Mouse (Mus musculus) limb, embryonic 10.5 days (tissue): Measurements from ENCODE around the gene Med13. TPM values are rescaled to one million over a fixed set of nuclear protein-coding genes. Genes with fewer than 3 reads are reported as not detected.
"Not testable (repeated sequence)": the region's sequence is repeated elsewhere in the genome, so short reads cannot be mapped to it uniquely, and the experiment has no call there.

Source experiments
- DNase-seq: peaks from one replicate; pipeline ENCODE4 v3.0.0-alpha.2; 2017; ENCODE audit warnings: low spot score
- H3K27ac ChIP-seq: fragments of 300-500 bp; sonication (generic); 2 replicates; pipeline ENCODE4 v1.5.1; 2016; ENCODE audit warnings: mild to moderate bottlenecking
- H3K27me3 ChIP-seq: fragments of 300-500 bp; sonication (generic); 2 replicates; pipeline ENCODE4 v1.6.1; 2016; ENCODE audit warnings: low read depth, mild to moderate bottlenecking; ENCODE audit not compliant: poor library complexity, severe bottlenecking
- H3K36me3 ChIP-seq: fragments of 300-500 bp; sonication (generic); 2 replicates; pipeline ENCODE4 v1.6.1; 2016; ENCODE audit warnings: mild to moderate bottlenecking, moderate library complexity
- H3K4me1 ChIP-seq: fragments of 300-500 bp; sonication (generic); 2 replicates; pipeline ENCODE4 v1.6.1; 2016
- H3K4me3 ChIP-seq: fragments of 300-500 bp; sonication (generic); 2 replicates; pipeline ENCODE4 v1.5.1; 2016; ENCODE audit warnings: mild to moderate bottlenecking, moderate library complexity
- H3K9me3 ChIP-seq: fragments of 300-500 bp; sonication (generic); replicated peaks from 2 replicates; pipeline ENCODE4 v1.6.1; 2016; ENCODE audit warnings: mild to moderate bottlenecking
- WGBS: fragments of 180-500 bp; shearing (Covaris S2); methylation state at CpG from one replicate; pipeline ENCODE4 v1.1.7; 2016; 5-methylcytosine and 5-hydroxymethylcytosine counted together
- polyA plus RNA-seq: library from polyadenylated mRNA; unstranded; fragments of >200 nt; fragmentation: Nextera tagmentation; extraction: Ambion mirVana; gene quantifications from 2 replicates; pipeline ENCODE4 v1.2.1, GENCODE M21; 2016

Med13 gene
- polyA plus RNA-seq, 1 experiment from 2014 or later: 8.8 TPM

- H3K9me3 ChIP-seq, H3K4me1 ChIP-seq, H3K27me3 ChIP-seq, H3K4me3 ChIP-seq, H3K27ac ChIP-seq, DNase-seq: not testable (repeated sequence)
- 96% methylated on average over 1 of the region's 1 CpGs for WGBS
- peaks cover 65% of the 10 kb centered on the region for H3K36me3 ChIP-seq
These were observed 12.5 kb downstream of the Med13 start for GRCm38 (mm10) chr11:86344940-86345339.

- WGBS: 89% methylated on average over 5 of the region's 5 CpGs
- H3K9me3 ChIP-seq: no peaks in the 10 kb centered on the region
- DNase-seq: no peak
- H3K36me3 ChIP-seq: peaks cover 75% of the 10 kb centered on the region
- no peak overlapping the region for H3K27ac ChIP-seq
- H3K27me3 ChIP-seq: no peaks in the 10 kb centered on the region
- no peaks in the 10 kb centered on the region for H3K4me1 ChIP-seq
- no peak overlapping the region for H3K4me3 ChIP-seq
These were observed 33.2 kb downstream of the Med13 start for GRCm38 (mm10) chr11:86324251-86324650.

GRCm38 (mm10) chr11:86314992-86315391 lies 42.4 kb downstream of the Med13 start:
- not testable (repeated sequence) for H3K4me1 ChIP-seq, DNase-seq, H3K27me3 ChIP-seq, H3K27ac ChIP-seq, H3K4me3 ChIP-seq, H3K9me3 ChIP-seq
- 90% methylated on average over 3 of the region's 3 CpGs for WGBS
- H3K36me3 ChIP-seq: peaks cover 54% of the 10 kb centered on the region

- 90% methylated on average over 6 of the region's 6 CpGs for WGBS
- Histone ChIP-seq H3K9me3 (no peaks in the 10 kb centered on the region), H3K27ac (no peak overlapping the region), H3K27me3 (no peaks in the 10 kb centered on the region), H3K4me3 (no peak overlapping the region), H3K4me1 (no peaks in the 10 kb centered on the region), H3K36me3 (peaks cover 45% of the 10 kb centered on the region)
- no peak for DNase-seq
These were observed 47.1 kb downstream of the Med13 start for GRCm38 (mm10) chr11:86310280-86310679.

- DNase-seq, H3K27ac ChIP-seq, H3K4me3 ChIP-seq, H3K4me1 ChIP-seq, H3K27me3 ChIP-seq, H3K9me3 ChIP-seq: not testable (repeated sequence)
- peaks cover 75% of the 10 kb centered on the region for H3K36me3 ChIP-seq
- 95% methylated on average over 10 of the region's 10 CpGs for WGBS
These were observed 65.2 kb downstream of the Med13 start for GRCm38 (mm10) chr11:86292201-86292600.

- DNase-seq: no peak
- no peaks in the 10 kb centered on the region for H3K4me1 ChIP-seq
- H3K27me3 ChIP-seq: no peaks in the 10 kb centered on the region
- H3K9me3 ChIP-seq: no peaks in the 10 kb centered on the region
- 94% methylated on average over 6 of the region's 6 CpGs for WGBS
- peaks cover 75% of the 10 kb centered on the region for H3K36me3 ChIP-seq
- H3K27ac ChIP-seq: no peak overlapping the region
- H3K4me3 ChIP-seq: no peak overlapping the region
These were observed 65.7 kb downstream of the Med13 start for GRCm38 (mm10) chr11:86291714-86292113.

GRCm38 (mm10) chr11:86285729-86286128 lies 71.7 kb downstream of the Med13 start:
- DNase-seq: no peak
- no peaks in the 10 kb centered on the region for H3K4me1 ChIP-seq
- H3K36me3 ChIP-seq: peaks cover 92% of the 10 kb centered on the region
- H3K27ac ChIP-seq: no peak overlapping the region
- H3K4me3 ChIP-seq: no peak overlapping the region
- H3K9me3 ChIP-seq: no peaks in the 10 kb centered on the region
- no peaks in the 10 kb centered on the region for H3K27me3 ChIP-seq
- 96% methylated on average over 8 of the region's 8 CpGs for WGBS

- H3K9me3 ChIP-seq: no peaks in the 10 kb centered on the region
- no peak overlapping the region for H3K4me3 ChIP-seq
- 96% methylated on average over 6 of the region's 6 CpGs for WGBS
- DNase-seq: no peak
- no peaks in the 10 kb centered on the region for H3K27me3 ChIP-seq
- H3K4me1 ChIP-seq: no peaks in the 10 kb centered on the region
- no peak overlapping the region for H3K27ac ChIP-seq
- peaks cover 96% of the 10 kb centered on the region for H3K36me3 ChIP-seq
These were observed 78.8 kb downstream of the Med13 start for GRCm38 (mm10) chr11:86278442-86279102.

- peak within 1 kb of the TSS; percentile 91 for H3K27ac ChIP-seq
- H3K4me3 ChIP-seq: peak within 1 kb of the TSS; percentile 81
- no peaks in the 10 kb centered on the region for H3K27me3 ChIP-seq
- peak; percentile 97 for DNase-seq
- no peaks in the 10 kb centered on the region for H3K9me3 ChIP-seq
- peaks cover 33% of the 10 kb centered on the region for H3K36me3 ChIP-seq
- peaks cover 13% of the 10 kb centered on the region for H3K4me1 ChIP-seq
- WGBS: 10% methylated on average over 32 of the region's 32 CpGs
These were observed 99.8 kb downstream of the Med13 start, which contains the start of gene Ints2 for GRCm38 (mm10) chr11:86257460-86258076. Ints2 (minus strand) TSS chr11:86257575.

GRCm38 (mm10) chr11:86257054-86257453 lies 100.3 kb downstream of the Med13 start:
- Histone ChIP-seq H3K27me3 (no peaks in the 10 kb centered on the region), H3K9me3 (no peaks in the 10 kb centered on the region), H3K27ac (peak overlapping the region; percentile 91), H3K4me1 (peaks cover 13% of the 10 kb centered on the region), H3K4me3 (peak overlapping the region; percentile 81), H3K36me3 (peaks cover 38% of the 10 kb centered on the region)
- under 1% methylated on average over 22 of the region's 22 CpGs for WGBS
- DNase-seq: peak; percentile 61

GRCm38 (mm10) chr11:86253342-86253741 lies 104.1 kb downstream of the Med13 start:
- Histone ChIP-seq H3K4me1 (peaks cover 13% of the 10 kb centered on the region), H3K36me3 (peaks cover 73% of the 10 kb centered on the region), H3K9me3 (no peaks in the 10 kb centered on the region), H3K27ac (no peak overlapping the region), H3K4me3 (no peak overlapping the region), H3K27me3 (no peaks in the 10 kb centered on the region)
- no peak for DNase-seq
- WGBS: 90% methylated on average over 1 of the region's 1 CpGs

- Histone ChIP-seq H3K4me1 (no peaks in the 10 kb centered on the region), H3K36me3 (peaks cover 94% of the 10 kb centered on the region), H3K4me3 (no peak overlapping the region), H3K27ac (no peak overlapping the region), H3K27me3 (no peaks in the 10 kb centered on the region), H3K9me3 (no peaks in the 10 kb centered on the region)
- WGBS: 86% methylated on average over 4 of the region's 4 CpGs
- no peak for DNase-seq
These were observed 125.0 kb downstream of the Med13 start for GRCm38 (mm10) chr11:86232446-86232845.

GRCm38 (mm10) chr11:86231781-86232350 lies 125.5 kb downstream of the Med13 start:
- H3K27ac ChIP-seq: no peak overlapping the region
- WGBS: 97% methylated on average over 13 of the region's 13 CpGs
- no peak for DNase-seq
- H3K9me3 ChIP-seq: no peaks in the 10 kb centered on the region
- H3K4me1 ChIP-seq: no peaks in the 10 kb centered on the region
- no peaks in the 10 kb centered on the region for H3K27me3 ChIP-seq
- peaks cover 94% of the 10 kb centered on the region for H3K36me3 ChIP-seq
- H3K4me3 ChIP-seq: no peak overlapping the region
